Mouse (Mus musculus) kidney, adult 11 months (tissue): Measurements from ENCODE around the gene Hist1h1d.
"Not testable (repeated sequence)": the region's sequence is repeated elsewhere in the genome, so short reads cannot be mapped to it uniquely, and the experiment has no call there.

Experiments
- DNase-seq: peaks from one replicate; pipeline ENCODE4 v3.0.0; 2022

The Hist1h1d gene

GRCm38 (mm10) chr13:23573898-23574524 lies 20.9 kb downstream of the Hist1h1d start, which contains the start of the genes Hist1h2bf and Hist1h2ad:
Hist1h2bf (minus strand) TSS chr13:23574196.
Hist1h2ad (plus strand) TSS chr13:23574381.
- DNase-seq, result peak; percentile 79

DNA sequence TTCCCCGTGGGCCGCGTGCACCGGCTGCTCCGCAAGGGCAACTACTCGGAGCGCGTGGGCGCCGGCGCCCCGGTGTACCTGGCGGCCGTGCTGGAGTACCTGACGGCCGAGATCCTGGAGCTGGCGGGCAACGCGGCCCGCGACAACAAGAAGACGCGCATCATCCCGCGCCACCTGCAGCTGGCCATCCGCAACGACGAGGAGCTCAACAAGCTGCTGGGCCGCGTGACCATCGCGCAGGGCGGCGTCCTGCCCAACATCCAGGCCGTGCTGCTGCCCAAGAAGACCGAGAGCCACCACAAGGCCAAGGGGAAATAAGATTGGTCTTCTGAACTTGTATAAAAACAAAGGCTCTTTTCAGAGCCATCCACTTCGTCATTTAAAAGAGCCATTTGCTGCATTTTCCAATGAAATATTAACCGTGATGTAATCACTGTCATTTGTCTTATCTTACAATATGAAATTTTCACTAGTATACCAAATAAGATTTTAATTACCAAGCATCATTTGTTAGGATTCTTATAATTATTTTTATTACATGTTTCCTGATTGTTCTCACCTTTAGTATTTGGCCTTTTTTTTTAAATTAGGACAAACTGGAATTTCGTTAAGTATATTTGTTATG lies 21.6 kb downstream of the Hist1h1d start:
- not testable (repeated sequence) for DNase-seq

DNA sequence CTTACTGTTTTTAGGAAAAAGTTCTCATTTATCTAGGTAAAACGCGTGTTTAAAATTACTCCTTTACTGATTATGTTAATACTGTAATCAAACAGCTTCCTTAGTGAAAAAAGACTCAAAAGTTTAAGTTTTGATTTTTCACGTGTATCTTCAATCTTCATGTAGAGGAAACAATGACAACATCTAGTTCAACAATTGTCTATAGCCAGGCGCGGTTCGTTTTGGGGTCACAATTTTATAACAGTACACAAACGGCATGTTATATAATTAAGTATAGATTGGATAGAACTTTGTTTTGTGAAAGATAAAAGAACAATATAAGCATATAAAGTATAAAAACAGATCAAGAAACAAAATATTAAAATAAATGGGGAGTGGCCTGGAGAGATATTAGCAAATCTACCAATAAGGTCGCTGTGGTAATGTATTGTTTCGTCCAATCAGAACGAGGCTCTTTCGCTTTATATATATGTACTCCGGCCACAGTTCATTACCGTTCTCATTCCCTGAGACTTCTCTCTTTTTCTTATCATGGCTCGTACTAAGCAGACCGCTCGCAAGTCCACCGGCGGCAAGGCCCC lies 22.3 kb downstream of the Hist1h1d start, which contains the start of gene Hist1h3d:
TSS of gene Hist1h3d (plus strand) at position 493 of the 581 bp plus-strand sequence.
- no peak for DNase-seq

GRCm38 (mm10) chr13:23575864-23576313 lies 22.8 kb downstream of the Hist1h1d start:
- not testable (repeated sequence) for DNase-seq

- DNase-seq, result no peak
These were observed 23.4 kb downstream of the Hist1h1d start for GRCm38 (mm10) chr13:23576351-23576881.

DNA sequence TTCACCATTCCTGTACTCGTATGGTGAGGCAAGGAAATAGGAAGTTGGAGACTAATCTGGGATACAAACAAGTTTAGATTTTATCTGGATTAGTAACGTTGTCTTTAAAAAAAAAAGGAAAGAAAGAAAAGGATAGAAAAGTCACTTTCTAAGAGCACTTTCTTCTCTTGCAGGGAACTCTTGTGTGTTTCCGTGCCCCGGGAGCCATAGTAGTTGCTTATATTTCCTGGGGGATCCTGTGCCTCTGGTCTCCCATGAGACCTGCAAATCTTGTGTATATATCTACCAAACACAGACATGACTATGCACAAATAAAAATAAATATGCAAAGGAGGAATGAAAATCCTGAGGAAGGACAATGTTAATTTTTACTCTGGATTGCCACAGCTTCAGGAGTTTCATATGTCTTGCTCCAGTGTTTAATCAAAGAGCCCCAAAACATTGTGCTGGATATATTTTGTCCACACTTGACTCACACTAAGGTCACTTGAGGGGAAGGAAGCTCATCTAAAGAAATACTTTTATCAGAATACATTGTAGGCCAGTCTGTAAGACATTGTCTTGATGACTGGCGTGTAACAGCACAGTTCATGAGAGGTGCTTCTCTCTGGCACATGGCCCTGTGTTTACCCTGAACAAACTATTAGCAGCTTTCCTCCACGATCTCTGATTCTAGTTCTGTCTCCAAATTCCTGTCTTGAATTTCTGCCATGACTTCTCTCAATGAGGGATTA lies 24.0 kb downstream of the Hist1h1d start:
- DNase-seq, result no peak

- DNase-seq, result no peak
These were observed 24.8 kb downstream of the Hist1h1d start for GRCm38 (mm10) chr13:23577835-23578234.

GRCm38 (mm10) chr13:23581408-23582218 lies 28.6 kb downstream of the Hist1h1d start, which contains the start of gene Hist1h4d:
Hist1h4d (plus strand) TSS chr13:23581598.
- peak; percentile 96 for DNase-seq

DNA sequence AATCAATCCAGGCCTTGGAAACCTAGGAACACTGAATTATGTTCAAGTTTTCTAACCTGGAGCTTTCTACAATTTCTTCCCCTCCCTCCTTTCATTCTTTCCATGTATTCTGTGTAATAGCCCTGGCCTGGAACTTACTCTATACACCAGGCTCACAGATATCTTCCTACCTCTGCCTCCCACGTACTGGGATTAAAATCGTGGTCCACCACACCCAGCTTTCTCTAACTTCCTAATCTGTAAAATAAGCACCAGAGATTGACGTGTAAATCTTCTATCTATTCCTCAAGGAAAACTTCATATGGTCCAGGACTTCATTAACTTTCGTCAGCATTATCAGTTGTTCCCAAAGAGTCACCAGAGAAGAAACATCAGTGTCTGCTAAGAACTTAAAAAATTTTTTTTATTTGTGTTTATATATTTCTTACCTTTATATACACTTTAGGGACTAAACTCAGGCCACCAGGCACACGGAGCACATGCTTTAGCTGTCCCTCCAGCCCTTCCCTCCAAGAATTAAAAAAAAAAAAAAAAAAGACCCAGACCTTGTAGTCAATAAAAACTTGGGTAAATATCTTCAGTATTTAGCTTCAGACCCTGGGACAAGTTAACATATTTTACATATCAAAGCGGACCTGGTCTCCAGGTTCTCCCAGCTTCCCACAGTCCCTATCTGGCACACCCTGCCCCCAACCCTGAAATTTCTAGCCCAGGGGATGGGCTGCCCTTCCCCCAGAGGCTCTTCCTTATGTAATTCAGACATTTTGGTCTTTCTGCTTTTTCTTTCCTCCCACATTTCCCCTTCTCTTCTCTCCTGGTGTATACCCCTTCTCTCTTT lies 29.4 kb downstream of the Hist1h1d start:
- DNase-seq, result no peak

DNA sequence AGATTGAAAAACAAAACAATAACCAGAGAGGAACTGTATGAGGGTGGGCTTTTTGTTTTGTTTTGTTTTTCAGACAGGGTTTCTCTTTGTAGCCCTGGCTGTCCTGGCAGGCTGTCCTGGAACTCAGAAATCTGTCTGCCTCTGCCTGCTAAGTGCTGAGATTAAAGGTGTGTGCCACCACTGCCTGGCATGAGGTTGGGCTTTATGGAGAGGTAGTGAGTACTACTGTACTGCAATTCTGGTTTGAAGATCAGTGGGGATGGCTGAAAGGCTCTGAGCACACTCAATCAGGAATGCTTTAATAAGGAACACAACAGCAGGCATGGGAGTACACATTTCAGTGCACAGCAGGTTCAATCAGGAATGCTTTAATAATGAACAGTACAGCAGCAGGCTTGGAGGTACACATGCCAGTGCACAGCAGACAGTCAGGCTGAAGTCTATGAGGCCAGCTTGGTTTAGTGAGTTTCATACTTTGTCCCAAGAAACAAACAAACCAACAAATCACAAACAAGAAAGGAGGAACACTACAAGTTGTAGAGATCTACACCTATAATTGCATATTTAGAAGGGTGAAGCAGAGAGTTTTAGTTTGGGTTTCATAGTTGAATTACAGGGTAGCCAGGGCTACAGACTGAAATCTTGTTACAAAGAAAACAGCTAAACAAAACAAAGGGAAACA lies 30.5 kb downstream of the Hist1h1d start:
- DNase-seq, result no peak

DNA sequence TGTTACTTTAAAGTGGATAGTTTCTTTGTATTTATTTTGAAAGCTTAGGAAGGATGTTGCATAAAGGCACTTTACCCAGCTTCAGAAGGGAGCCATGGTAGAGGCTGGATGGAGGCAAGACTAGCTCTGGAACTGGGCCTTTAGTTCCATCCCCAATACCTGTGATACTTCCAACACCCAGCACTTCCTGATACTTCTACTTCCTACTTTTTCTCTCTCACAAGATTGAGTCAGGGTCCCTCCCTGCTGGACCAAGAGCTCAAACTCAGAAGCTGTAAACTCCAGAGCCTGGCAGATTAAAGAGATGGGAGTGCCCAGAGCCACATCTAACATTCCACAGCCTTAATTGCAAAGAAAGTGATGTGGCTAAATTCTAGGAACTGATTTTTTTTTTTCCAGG lies 31.3 kb downstream of the Hist1h1d start:
- DNase-seq, result no peak

DNA sequence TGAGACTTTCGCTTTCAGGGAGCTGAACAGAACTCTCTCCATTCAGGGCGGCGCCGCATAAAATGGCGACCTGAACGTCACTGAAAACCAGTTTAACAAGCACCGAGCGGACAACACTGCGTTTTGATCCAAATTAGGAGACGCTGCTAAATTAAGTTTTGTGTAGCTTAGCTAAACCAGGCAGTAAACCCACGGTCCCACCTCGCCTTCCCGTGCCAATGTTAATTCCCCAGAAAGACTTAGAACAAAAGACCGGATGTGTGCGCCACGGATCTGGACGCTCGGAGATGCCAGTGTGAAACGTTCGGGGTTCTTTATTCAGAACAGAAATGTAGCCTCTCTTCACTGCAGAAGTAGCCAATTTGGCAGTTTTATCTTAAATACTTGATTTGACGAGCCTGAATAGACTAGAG lies 32.0 kb downstream of the Hist1h1d start:
- DNase-seq, result peak; percentile 61

GRCm38 (mm10) chr13:23585442-23586098 lies 32.5 kb downstream of the Hist1h1d start:
- peak; percentile 66 for DNase-seq

DNA sequence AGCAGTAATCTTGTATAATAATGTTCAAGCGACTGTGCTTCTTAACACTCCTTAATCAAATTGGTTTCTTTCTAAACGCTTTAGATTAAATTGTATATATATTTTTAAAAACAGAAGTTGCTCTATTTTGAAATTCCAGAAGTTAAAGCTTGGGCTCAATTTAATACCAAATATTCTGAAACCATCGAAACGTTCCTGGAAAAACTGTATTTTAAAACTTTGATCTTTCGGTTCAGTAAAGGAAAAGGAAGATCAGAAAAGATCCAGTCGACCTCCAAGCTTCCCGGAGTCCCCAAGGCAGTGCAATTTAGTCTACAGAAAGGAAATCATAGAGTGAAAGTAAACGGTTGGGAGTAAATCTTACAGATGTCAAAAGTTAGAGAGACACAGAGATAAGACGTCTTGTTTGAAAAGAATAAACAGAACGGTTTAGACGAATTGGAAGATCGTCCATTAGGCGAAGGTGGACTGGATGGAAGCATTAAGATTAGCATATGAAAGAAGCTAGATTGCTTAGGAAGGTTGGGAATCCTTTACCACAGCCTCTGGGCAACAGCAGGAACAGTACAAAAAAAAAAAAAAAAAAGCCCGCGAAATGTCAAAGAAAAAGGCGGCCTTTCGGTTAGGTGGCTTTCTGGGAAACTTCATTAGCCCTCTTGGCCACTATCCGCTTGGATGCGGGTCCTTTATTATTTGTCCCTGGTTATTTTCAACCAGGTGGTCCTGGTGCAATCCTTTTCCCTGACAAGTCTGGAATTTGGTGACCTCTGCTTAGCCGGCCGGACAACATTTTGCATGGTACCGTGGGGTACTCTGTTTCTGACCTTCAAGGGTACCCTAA lies 33.3 kb downstream of the Hist1h1d start:
- no peak for DNase-seq

DNA sequence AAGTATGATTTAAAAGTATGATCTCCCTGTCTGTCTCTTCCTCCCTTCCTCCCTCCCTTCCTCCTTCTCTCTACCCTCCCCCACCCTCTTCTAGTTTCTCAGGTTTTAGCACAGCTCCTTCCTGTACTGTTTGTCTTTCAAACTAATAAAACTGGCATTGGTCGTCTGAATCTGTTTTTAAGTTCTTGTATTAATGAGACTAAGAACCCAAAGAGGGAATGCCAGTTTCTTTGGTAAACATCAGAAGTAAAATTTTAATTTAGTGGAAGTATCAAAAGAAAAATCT lies 33.8 kb downstream of the Hist1h1d start:
- DNase-seq, result no peak

- no peak for DNase-seq
These were observed 38.1 kb downstream of the Hist1h1d start for GRCm38 (mm10) chr13:23591206-23591605.

DNA sequence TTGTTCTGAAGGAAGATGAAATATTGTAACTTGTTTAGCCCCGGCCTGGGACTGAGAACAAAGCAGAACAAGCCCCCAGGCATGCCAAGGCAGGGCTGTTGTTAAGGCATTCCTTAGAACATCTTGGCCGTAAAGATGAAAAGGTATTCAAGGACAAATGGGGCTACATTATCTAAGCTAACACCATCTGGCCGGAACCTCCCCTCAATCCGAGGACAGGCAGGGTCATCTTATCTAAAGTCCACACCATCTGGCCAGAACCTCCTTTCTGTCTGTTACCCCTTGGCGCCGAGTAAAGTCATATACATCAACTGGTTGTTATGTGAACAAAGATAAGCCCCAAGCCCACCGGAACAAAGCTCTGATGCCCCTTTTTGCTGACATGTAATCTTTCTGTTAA lies 38.8 kb downstream of the Hist1h1d start:
- not testable (repeated sequence) for DNase-seq

- DNase-seq, result no peak
These were observed 39.6 kb downstream of the Hist1h1d start for GRCm38 (mm10) chr13:23592614-23593013.
